Mouse (Mus musculus): ENCODE measurements around the gene Tspan32. TPM values are rescaled to one million over a fixed set of nuclear protein-coding genes. Genes with fewer than 3 reads are reported as not detected.

The Tspan32 gene
- polyA plus RNA-seq, 1 experiment from 2014 or later: 2.3 TPM

DNA sequence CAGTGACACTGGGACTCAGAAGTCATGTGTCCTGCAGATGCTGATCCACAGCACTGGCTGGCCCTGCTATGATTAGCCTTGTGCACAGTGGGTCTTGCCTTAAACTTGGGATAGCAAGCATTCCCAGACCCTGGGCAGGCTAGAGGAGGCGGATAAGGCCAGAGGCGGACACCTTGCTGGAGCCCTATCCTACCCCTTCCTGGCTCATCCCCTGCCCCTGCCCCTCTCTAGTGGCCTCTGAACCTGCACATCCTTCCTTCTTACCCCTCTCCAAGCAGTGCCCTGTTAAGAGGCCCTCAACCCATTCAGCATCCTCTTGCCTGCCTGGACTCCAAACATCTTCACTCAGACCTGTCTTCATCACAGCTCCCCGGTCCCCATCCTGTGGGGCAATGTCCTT, 35.7 kb downstream of the Tspan32 start:
- H3K36me3 ChIP-seq: no peaks in the 10 kb centered on the region
- ATAC-seq (replicated peaks; ENCODE audit: low FRiP score): no peak
- H3K4me2 ChIP-seq: no peak overlapping the region
- no peak overlapping the region for H3K27ac ChIP-seq
- H3K4me3 ChIP-seq (replicated peaks): no peak overlapping the region
- 96% methylated on average over 3 of the region's 3 CpGs for WGBS
- H3K9me3 ChIP-seq (replicated peaks): no peaks in the 10 kb centered on the region
- H3K27me3 ChIP-seq: no peaks in the 10 kb centered on the region
- H3K9ac ChIP-seq: no peak overlapping the region
- peaks cover 19% of the 10 kb centered on the region for H3K4me1 ChIP-seq

GRCm38 (mm10) chr7:143041138-143041822, 36.4 kb downstream of the Tspan32 start:
- no peak for ATAC-seq (replicated peaks; ENCODE audit: low FRiP score)

GRCm38 (mm10) chr7:143042089-143042488, 37.2 kb downstream of the Tspan32 start:
- H3K9ac ChIP-seq: no peak overlapping the region
- no peaks in the 10 kb centered on the region for H3K36me3 ChIP-seq
- H3K4me1 ChIP-seq: peaks cover 19% of the 10 kb centered on the region
- peak overlapping the region; percentile 75 for H3K27ac ChIP-seq
- no peak overlapping the region for H3K4me3 ChIP-seq (replicated peaks)
- no peak overlapping the region for H3K4me2 ChIP-seq
- peak; percentile 82 for ATAC-seq (replicated peaks; ENCODE audit: low FRiP score)
- H3K27me3 ChIP-seq: no peaks in the 10 kb centered on the region
- no peaks in the 10 kb centered on the region for H3K9me3 ChIP-seq (replicated peaks)
- WGBS: 40% methylated on average over 3 of the region's 3 CpGs

More at GRCm38 (mm10) chr7:143041138-143041822, 36.4 kb downstream of the Tspan32 start:
- Histone ChIP-seq H3K27ac (peak overlapping the region; percentile 75), H3K4me2 (no peak overlapping the region), H3K9ac (no peak overlapping the region), H3K9me3 (replicated peaks) (no peaks in the 10 kb centered on the region), H3K4me1 (peaks cover 19% of the 10 kb centered on the region), H3K36me3 (no peaks in the 10 kb centered on the region), H3K4me3 (replicated peaks) (no peak overlapping the region), H3K27me3 (no peaks in the 10 kb centered on the region)
- 77% methylated on average over 3 of the region's 3 CpGs for WGBS

DNA sequence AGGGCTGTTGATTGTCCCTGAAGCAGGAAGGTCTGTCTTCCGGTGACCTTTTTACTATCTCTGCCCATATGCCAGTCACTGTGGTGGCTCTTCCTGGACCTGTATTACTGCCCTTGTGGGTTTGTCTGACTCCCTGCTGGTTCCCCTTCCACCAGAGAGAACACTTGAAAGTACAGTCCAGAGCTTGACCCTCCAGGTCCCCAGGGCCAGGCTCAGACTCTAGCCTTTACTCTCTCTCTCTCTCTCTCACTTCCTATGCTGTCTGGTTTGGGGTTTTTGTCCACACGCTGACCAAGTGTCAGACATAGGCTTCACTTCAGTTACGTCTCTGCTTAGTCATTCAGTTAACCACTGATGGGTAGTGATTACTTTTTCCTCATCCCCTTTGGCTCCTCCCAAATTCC, 38.1 kb downstream of the Tspan32 start:
- no peaks in the 10 kb centered on the region for H3K27me3 ChIP-seq

GRCm38 (mm10) chr7:143044049-143044825, 39.4 kb downstream of the Tspan32 start:
- no peak overlapping the region for H3K27ac ChIP-seq
- ATAC-seq (replicated peaks; ENCODE audit: low FRiP score): no peak
- no peaks in the 10 kb centered on the region for H3K27me3 ChIP-seq
- no peak overlapping the region for H3K4me3 ChIP-seq (replicated peaks)
- WGBS: 90% methylated on average over 2 of the region's 2 CpGs
- no peak overlapping the region for H3K4me2 ChIP-seq
- H3K4me1 ChIP-seq: peaks cover 17% of the 10 kb centered on the region
- no peaks in the 10 kb centered on the region for H3K9me3 ChIP-seq (replicated peaks)
- no peak overlapping the region for H3K9ac ChIP-seq
- H3K36me3 ChIP-seq: no peaks in the 10 kb centered on the region

More for the DNA sequence above, 38.1 kb downstream of the Tspan32 start:
- H3K4me3 ChIP-seq (replicated peaks): no peak overlapping the region
- ATAC-seq (replicated peaks; ENCODE audit: low FRiP score): no peak
- H3K4me1 ChIP-seq: peaks cover 19% of the 10 kb centered on the region
- WGBS: 80% methylated on average over 3 of the region's 3 CpGs
- H3K9ac ChIP-seq: no peak overlapping the region
- no peak overlapping the region for H3K4me2 ChIP-seq
- no peaks in the 10 kb centered on the region for H3K36me3 ChIP-seq
- H3K9me3 ChIP-seq (replicated peaks): no peaks in the 10 kb centered on the region
- H3K27ac ChIP-seq: peak overlapping the region; percentile 75

GRCm38 (mm10) chr7:143044826-143045206, 40.0 kb downstream of the Tspan32 start:
- Histone ChIP-seq H3K4me3 (replicated peaks) (no peak overlapping the region), H3K9ac (no peak overlapping the region)
- ATAC-seq (replicated peaks; ENCODE audit: low FRiP score): no peak

GRCm38 (mm10) chr7:143046358-143046757, 41.5 kb downstream of the Tspan32 start:
- Histone ChIP-seq H3K36me3 (no peaks in the 10 kb centered on the region), H3K27me3 (no peaks in the 10 kb centered on the region), H3K4me2 (no peak overlapping the region), H3K9me3 (replicated peaks) (no peaks in the 10 kb centered on the region), H3K9ac (no peak overlapping the region), H3K4me1 (peaks cover 16% of the 10 kb centered on the region), H3K27ac (no peak overlapping the region), H3K4me3 (replicated peaks) (no peak overlapping the region)
- WGBS: 81% methylated on average over 7 of the region's 7 CpGs
- ATAC-seq (replicated peaks; ENCODE audit: low FRiP score): no peak

More at GRCm38 (mm10) chr7:143044826-143045206, 40.0 kb downstream of the Tspan32 start:
- H3K27me3 ChIP-seq: no peaks in the 10 kb centered on the region
- no peaks in the 10 kb centered on the region for H3K36me3 ChIP-seq
- H3K4me2 ChIP-seq: no peak overlapping the region
- H3K9me3 ChIP-seq (replicated peaks): no peaks in the 10 kb centered on the region
- H3K4me1 ChIP-seq: peaks cover 17% of the 10 kb centered on the region
- no peak overlapping the region for H3K27ac ChIP-seq

- ATAC-seq (replicated peaks; ENCODE audit: low FRiP score): no peak
- Histone ChIP-seq H3K9me3 (replicated peaks) (no peaks in the 10 kb centered on the region), H3K9ac (no peak overlapping the region), H3K36me3 (no peaks in the 10 kb centered on the region), H3K4me2 (no peak overlapping the region), H3K4me3 (replicated peaks) (no peak overlapping the region), H3K4me1 (peaks cover 16% of the 10 kb centered on the region), H3K27me3 (no peaks in the 10 kb centered on the region), H3K27ac (no peak overlapping the region)
- WGBS: 84% methylated on average over 3 of the region's 3 CpGs
Measured at GRCm38 (mm10) chr7:143049331-143049730, 44.5 kb downstream of the Tspan32 start.

DNA sequence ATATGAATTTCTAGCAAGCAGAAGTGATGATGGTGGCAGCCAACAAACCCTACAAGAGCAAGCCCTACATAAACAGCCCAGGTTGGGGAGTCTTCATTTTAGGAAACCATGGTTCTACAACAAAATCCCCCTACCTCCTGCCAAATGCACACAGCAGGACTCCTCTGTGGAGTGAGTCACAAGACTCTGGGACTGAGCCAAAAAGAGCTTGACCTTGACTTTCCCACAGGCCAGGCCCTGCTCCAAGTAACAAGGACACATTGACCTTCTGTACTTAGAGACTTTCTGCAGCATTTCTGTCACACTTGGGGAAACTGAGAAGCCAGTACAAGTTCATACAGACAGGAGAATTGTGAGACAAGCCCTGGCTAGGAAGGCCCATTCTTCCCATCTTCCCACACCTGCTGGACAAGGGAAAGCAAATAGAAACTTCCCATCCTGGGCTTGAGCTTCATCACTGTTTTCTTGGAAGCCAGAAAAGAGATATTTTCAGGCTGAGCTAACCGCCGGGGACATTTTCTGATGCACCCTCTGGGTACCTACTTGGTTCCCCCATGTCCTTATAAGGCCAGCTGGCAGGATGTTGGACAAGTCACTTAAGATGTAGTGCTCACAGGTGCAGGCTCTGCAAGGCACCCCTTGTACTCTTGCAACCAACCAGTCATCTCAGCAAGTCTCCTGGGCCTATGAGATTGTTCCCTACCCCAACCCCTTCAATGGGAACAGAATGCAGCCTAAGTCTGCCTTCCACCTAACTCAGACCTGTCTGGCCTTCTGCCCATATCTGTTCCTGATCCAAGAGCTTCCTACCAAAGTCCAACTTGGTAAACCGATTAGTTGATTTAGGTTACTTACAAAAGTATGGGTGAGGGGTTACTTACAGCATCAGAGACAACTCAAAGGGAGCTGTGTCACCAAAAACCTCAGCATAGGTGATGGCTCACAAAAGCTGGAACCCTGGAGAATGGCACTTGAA, 45.3 kb downstream of the Tspan32 start:
- H3K9me3 ChIP-seq (replicated peaks): no peaks in the 10 kb centered on the region
- 94% methylated on average over 3 of the region's 3 CpGs for WGBS

GRCm38 (mm10) chr7:143051316-143051715, 46.5 kb downstream of the Tspan32 start:
- no peaks in the 10 kb centered on the region for H3K9me3 ChIP-seq (replicated peaks)
- 60% methylated on average over 2 of the region's 2 CpGs for WGBS
- H3K9ac ChIP-seq: no peak overlapping the region
- no peak for ATAC-seq (replicated peaks; ENCODE audit: low FRiP score)
- H3K36me3 ChIP-seq: 0 out of 2 replicates have a peak, but pooled peaks cover 4% of the 10 kb centered on the region
- no peak overlapping the region for H3K4me2 ChIP-seq
- H3K27ac ChIP-seq: no peak overlapping the region
- no peaks in the 10 kb centered on the region for H3K27me3 ChIP-seq
- peaks cover 36% of the 10 kb centered on the region for H3K4me1 ChIP-seq
- H3K4me3 ChIP-seq (replicated peaks): no peak overlapping the region

More for the DNA sequence above, 45.3 kb downstream of the Tspan32 start:
- no peaks in the 10 kb centered on the region for H3K36me3 ChIP-seq
- no peak overlapping the region for H3K27ac ChIP-seq
- H3K4me3 ChIP-seq (replicated peaks): no peak overlapping the region
- H3K4me1 ChIP-seq: peaks cover 24% of the 10 kb centered on the region
- no peak overlapping the region for H3K4me2 ChIP-seq
- ATAC-seq (replicated peaks; ENCODE audit: low FRiP score): no peak
- H3K9ac ChIP-seq: no peak overlapping the region
- no peaks in the 10 kb centered on the region for H3K27me3 ChIP-seq

GRCm38 (mm10) chr7:143052626-143053007, 47.8 kb downstream of the Tspan32 start, which contains the start of gene Cd81:
Cd81 (plus strand) TSS chr7:143052739.
- peak within 1 kb of the TSS; percentile 97 for H3K4me3 ChIP-seq (replicated peaks)
- peak within 1 kb of the TSS; percentile 95 for H3K9ac ChIP-seq
- peaks cover 8% of the 10 kb centered on the region; the same call in 1 of the 2 replicates for H3K36me3 ChIP-seq
- no peaks in the 10 kb centered on the region for H3K9me3 ChIP-seq (replicated peaks)
- peaks cover 49% of the 10 kb centered on the region for H3K4me1 ChIP-seq
- ATAC-seq (replicated peaks; ENCODE audit: low FRiP score): peak; percentile 88
- no peaks in the 10 kb centered on the region for H3K27me3 ChIP-seq
- peak within 1 kb of the TSS; percentile 93 for H3K27ac ChIP-seq
- H3K4me2 ChIP-seq: peak within 1 kb of the TSS; percentile 87
- WGBS: under 1% methylated on average over 37 of the region's 37 CpGs

Measured in kidney, embryonic 15.5 days (tissue).